Mouse (Mus musculus) neural tube, embryonic 12.5 days (tissue): ENCODE data around the gene Gm49322. TPM values are rescaled to one million over a fixed set of nuclear protein-coding genes. Genes with fewer than 3 reads are reported as not detected.

Experiments
- ATAC-seq: fragments of 200-750 bp; cut with Nextera tagmentation; 2 replicates; pipeline ENCODE4 v1.8.0; 2017; ENCODE audit warnings: low read depth, mild to moderate bottlenecking, moderate TSS enrichment, moderate library complexity; ENCODE audit not compliant: low FRiP score
- H3K27ac ChIP-seq: fragments of 300-500 bp; sonication (generic); 2 replicates; pipeline ENCODE4 v1.5.1; 2016
- H3K27me3 ChIP-seq: fragments of 300-500 bp; sonication (generic); replicated peaks from 2 replicates; pipeline ENCODE4 v1.6.1; 2016; ENCODE audit warnings: mild to moderate bottlenecking
- H3K36me3 ChIP-seq: fragments of 300-500 bp; sonication (generic); 2 replicates; pipeline ENCODE4 v1.6.1; 2016; ENCODE audit warnings: mild to moderate bottlenecking
- H3K4me1 ChIP-seq: fragments of 300-500 bp; sonication (generic); 2 replicates; pipeline ENCODE4 v1.6.1; 2016
- H3K4me2 ChIP-seq: fragments of 300-500 bp; sonication (generic); replicated peaks from 2 replicates; pipeline ENCODE4 v1.6.1; 2016; ENCODE audit warnings: mild to moderate bottlenecking
- H3K4me3 ChIP-seq: fragments of 300-500 bp; sonication (generic); 2 replicates; pipeline ENCODE4 v1.5.1; 2016
- H3K9ac ChIP-seq: fragments of 300-500 bp; sonication (generic); 2 replicates; pipeline ENCODE4 v1.6.1; 2016; ENCODE audit warnings: mild to moderate bottlenecking
- H3K9me3 ChIP-seq: fragments of 300-500 bp; sonication (generic); 2 replicates; pipeline ENCODE4 v1.6.1; 2016; ENCODE audit warnings: mild to moderate bottlenecking
- whole genome bisulfite sequencing: fragments of 180-500 bp; shearing (Covaris S2); methylation state at CpG from one replicate; pipeline ENCODE4 v1.1.7; 2016; 5-methylcytosine and 5-hydroxymethylcytosine counted together
- polyA plus RNA-seq: library from polyadenylated mRNA; unstranded; fragments of >200 nt; fragmentation: Nextera tagmentation; extraction: Ambion mirVana; gene quantifications from 2 replicates; pipeline ENCODE4 v1.2.1, GENCODE M21; 2016

Gm49322 gene
- polyA plus RNA-seq, 1 experiment from 2014 or later, result 6.0 TPM

DNA sequence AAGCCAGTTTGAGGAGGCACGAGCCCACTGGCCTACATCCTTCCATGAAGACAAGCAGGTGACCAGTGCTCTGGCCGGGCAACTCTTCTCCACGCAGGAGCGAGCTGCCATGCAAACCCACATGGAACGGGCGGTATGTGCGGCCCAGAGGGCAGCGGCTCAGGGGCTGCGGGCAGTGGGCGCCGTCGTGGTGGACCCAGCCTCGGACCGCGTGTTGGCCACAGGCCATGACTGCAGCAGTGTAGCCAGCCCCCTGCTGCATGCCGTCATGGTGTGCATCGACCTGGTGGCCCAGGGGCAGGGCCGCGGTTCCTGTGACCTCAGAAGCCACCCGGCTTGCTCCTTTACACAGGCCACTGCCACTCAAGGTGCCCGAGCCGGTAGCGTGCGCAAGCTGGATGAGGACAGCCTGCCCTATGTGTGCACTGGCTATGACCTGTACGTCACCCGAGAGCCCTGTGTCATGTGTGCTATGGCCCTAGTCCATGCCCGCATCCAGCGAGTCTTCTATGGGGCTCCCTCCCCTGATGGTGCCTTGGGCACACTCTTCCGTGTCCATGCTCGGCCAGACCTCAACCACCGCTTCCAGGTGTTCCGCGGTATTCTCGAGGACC is 1.0 kb downstream of the Gm49322 start:
- Histone ChIP-seq H3K4me2 (no peak overlapping the region), H3K36me3 (peaks cover 45% of the 10 kb centered on the region), H3K9me3 (no peaks in the 10 kb centered on the region), H3K4me1 (peaks cover 16% of the 10 kb centered on the region), H3K9ac (no peak overlapping the region), H3K4me3 (no peak overlapping the region), H3K27ac (no peak overlapping the region), H3K27me3 (no peaks in the 10 kb centered on the region)
- WGBS, result 95% methylated on average over 34 of the region's 34 CpGs
- ATAC-seq, result no peak

DNA sequence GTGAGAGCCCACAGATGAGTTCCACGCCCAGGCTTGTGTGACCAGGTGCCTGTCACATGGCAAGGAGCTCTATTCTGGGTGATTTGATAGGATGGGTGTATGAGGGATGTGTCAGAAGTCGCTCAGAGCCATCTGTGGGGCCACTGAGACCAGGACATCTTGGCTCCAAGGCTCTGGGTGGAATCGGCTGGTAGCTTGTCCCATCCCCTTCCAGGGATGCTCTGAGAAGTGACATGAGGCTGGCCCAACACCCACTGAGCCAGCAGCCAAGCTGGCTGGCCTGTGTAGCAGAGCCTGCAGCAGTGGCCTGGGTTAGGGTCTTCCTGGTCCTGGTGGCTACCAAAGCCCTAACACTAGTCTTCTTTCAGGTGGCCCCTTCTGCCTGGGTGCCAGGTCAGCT is 2.6 kb downstream of the Gm49322 start:
- no peak overlapping the region for H3K4me3 ChIP-seq
- H3K4me1 ChIP-seq, result peaks cover 10% of the 10 kb centered on the region
- H3K9me3 ChIP-seq, result no peaks in the 10 kb centered on the region
- no peak for ATAC-seq
- 92% methylated on average over 3 of the region's 3 CpGs for WGBS
- no peak overlapping the region for H3K27ac ChIP-seq
- H3K9ac ChIP-seq, result no peak overlapping the region
- H3K36me3 ChIP-seq, result peaks cover 53% of the 10 kb centered on the region
- H3K27me3 ChIP-seq, result no peaks in the 10 kb centered on the region
- H3K4me2 ChIP-seq, result no peak overlapping the region

DNA sequence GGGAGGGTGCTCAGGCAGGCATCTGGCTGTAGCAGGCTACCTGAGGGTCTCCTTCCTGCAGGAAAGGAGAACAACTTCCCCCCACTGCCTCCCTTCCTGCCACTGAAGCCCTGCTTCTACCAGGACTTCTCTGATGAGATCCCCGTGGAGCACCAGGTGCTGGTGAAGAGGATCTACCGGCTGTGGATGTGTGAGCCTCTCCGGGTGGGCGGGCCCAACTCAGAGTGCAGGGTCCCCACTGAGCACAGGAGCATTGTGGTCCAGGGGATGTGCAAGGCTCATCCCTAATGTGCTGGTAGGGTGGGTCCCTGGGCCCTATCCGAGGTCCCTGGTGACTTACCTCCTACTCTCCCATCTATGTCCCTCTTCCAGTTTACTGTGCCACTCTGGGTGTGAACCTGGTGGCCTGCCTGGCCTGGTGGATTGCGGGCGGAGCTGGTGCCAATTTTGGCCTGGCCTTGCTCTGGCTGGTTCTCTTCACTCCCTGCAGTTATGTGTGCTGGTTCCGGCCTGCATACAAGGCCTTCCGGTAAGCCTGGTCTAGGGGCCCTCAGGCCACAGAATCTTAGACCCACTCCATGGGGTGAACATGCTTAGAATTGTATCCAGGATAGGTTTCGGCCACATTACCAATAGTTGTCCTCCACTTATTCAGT is 3.6 kb downstream of the Gm49322 start:
- Histone ChIP-seq H3K27ac (no peak overlapping the region), H3K4me1 (peaks cover under 1% of the 10 kb centered on the region; the same call in 1 of the 2 replicates), H3K4me2 (no peak overlapping the region), H3K27me3 (no peaks in the 10 kb centered on the region), H3K4me3 (no peak overlapping the region), H3K36me3 (peaks cover 59% of the 10 kb centered on the region), H3K9me3 (no peaks in the 10 kb centered on the region), H3K9ac (no peak overlapping the region)
- 94% methylated on average over 10 of the region's 10 CpGs for WGBS
- ATAC-seq, result no peak

DNA sequence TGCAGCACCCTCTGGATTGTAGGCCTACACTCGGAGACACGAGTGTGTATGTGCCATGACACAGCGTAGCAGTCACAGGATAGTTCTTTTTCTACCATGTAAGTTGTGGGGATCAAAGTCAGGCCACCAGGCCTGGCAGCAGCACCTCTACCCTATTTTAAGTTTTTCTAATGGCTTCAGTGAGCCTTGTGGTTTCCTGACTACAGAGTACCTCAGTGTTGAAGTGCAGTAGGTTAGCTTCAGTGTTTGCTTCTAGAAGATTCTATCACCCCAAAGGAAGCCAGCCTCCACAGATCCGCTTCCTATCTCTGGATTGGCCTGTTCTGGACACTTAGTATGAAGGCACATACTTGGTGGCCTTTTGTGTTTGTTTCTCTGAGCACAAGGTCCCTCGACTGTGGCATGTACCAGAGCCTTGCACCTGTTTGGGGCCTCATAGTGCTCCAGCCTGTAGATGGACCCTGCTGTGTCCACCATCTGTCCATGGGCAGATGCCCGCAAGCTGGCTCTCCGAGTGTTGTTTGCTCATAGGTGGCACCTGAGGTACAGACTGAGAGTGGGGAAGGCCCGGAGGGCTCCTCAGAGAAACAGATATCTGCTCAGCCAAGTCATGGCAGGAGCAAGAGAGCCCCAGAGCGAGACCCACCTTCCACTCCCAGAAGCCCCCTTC is 4.4 kb downstream of the Gm49322 start:
- H3K36me3 ChIP-seq, result peaks cover 68% of the 10 kb centered on the region
- no peaks in the 10 kb centered on the region for H3K9me3 ChIP-seq
- no peaks in the 10 kb centered on the region for H3K27me3 ChIP-seq
- no peak for ATAC-seq
- no peaks in the 10 kb centered on the region for H3K4me1 ChIP-seq
- no peak overlapping the region for H3K4me2 ChIP-seq
- WGBS, result 92% methylated on average over 9 of the region's 9 CpGs
- H3K9ac ChIP-seq, result no peak overlapping the region
- no peak overlapping the region for H3K27ac ChIP-seq
- H3K4me3 ChIP-seq, result no peak overlapping the region

DNA sequence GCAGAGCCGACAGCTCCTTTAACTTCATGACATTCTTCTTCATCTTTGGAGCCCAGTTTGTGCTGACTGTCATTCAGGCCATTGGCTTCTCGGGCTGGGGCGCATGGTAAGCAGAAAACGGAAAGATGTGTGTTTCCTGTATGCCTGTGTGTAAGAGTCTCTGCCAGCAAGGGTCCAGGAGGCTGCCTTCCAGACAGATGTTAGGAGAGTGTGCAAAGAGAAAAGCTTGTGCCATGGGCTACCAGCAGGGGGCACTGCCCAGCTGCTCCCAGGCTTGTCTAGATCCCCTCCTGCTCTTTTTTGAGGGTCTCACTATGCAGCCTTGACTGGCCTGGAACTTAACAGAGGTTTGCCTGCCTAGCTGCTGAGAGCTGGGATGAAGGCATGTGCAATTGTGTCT is 5.2 kb downstream of the Gm49322 start:
- H3K4me2 ChIP-seq, result no peak overlapping the region
- H3K9ac ChIP-seq, result no peak overlapping the region
- H3K36me3 ChIP-seq, result peaks cover 74% of the 10 kb centered on the region
- H3K9me3 ChIP-seq, result no peaks in the 10 kb centered on the region
- H3K27ac ChIP-seq, result no peak overlapping the region
- H3K27me3 ChIP-seq, result no peaks in the 10 kb centered on the region
- H3K4me1 ChIP-seq, result no peaks in the 10 kb centered on the region
- H3K4me3 ChIP-seq, result no peak overlapping the region
- WGBS, result 81% methylated on average over 4 of the region's 4 CpGs
- peak; percentile 48; the same call in 1 of the 2 replicates for ATAC-seq

DNA sequence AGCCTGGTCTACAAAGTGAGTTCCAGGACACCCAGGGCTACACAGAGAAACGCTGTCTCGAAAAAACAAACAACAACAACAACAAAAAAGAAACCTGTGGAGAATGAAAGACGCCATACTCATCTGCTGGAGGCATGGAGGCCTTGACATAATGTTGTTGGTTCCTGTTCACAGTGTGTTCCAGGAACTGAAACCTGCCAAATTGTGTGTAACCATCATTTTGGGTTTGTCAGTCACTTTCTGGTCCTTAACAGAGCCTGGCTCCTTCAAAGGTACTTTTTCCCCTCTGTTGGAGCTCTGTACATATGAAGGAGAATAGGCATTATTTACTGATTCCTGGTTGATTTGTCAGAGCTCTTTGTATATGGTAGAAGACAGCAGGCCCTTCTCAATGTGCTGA is 6.1 kb downstream of the Gm49322 start:
- WGBS, result 98% methylated on average over 3 of the region's 3 CpGs
- no peak overlapping the region for H3K27ac ChIP-seq
- H3K9me3 ChIP-seq, result no peaks in the 10 kb centered on the region
- no peak overlapping the region for H3K9ac ChIP-seq
- H3K4me1 ChIP-seq, result no peaks in the 10 kb centered on the region
- H3K27me3 ChIP-seq, result no peaks in the 10 kb centered on the region
- no peak for ATAC-seq
- peaks cover 65% of the 10 kb centered on the region for H3K36me3 ChIP-seq
- no peak overlapping the region for H3K4me3 ChIP-seq
- no peak overlapping the region for H3K4me2 ChIP-seq

DNA sequence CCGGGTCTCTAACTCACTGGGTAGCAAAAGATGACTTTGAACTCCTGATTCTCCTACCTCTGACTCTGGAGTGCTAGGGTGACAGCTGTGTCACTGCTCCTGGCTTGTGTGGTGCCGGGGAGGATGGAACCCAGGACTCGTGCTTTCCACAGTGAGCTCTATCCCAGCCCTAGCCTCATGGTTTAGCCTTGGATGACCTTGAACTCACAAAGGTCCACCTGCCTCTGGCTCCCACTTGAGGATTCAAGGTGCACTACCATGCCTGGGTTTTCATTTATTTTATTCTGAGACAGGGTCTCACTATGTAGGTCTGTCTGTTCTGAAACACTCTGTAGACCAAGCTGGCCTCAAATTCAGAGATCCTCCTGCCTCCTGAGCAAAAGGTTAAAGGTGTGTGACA is 8.0 kb downstream of the Gm49322 start:
- H3K36me3 ChIP-seq, result peaks cover 46% of the 10 kb centered on the region
- 84% methylated on average over 3 of the region's 3 CpGs for WGBS

DNA sequence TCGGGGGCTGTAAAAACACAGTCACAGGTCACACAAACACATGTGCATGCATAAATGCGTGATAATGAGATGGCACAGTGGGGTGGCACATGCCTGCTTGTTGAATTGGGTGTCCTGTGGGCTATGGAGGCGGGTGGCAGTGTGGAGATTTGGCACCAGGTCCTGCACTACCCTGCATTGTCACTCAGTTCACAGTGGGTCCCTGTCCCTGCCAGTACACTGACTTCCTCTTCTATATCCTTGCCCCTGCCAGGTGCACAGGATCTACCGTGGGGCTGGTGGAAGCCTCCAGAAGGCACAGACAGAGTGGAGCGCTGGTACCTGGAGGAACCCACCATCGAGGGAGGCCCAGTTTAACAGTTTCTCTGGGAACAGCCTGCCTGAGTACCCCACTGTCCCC is 8.5 kb downstream of the Gm49322 start:
- H3K27me3 ChIP-seq, result no peaks in the 10 kb centered on the region
- no peak overlapping the region for H3K27ac ChIP-seq
- H3K4me2 ChIP-seq, result no peak overlapping the region
- H3K4me3 ChIP-seq, result no peak overlapping the region
- H3K4me1 ChIP-seq, result no peaks in the 10 kb centered on the region
- WGBS, result 91% methylated on average over 6 of the region's 6 CpGs
- H3K9ac ChIP-seq, result no peak overlapping the region
- peaks cover 40% of the 10 kb centered on the region for H3K36me3 ChIP-seq
- ATAC-seq, result no peak
- H3K9me3 ChIP-seq, result no peaks in the 10 kb centered on the region

More for the DNA sequence above, 8.0 kb downstream of the Gm49322 start:
- Histone ChIP-seq H3K9me3 (no peaks in the 10 kb centered on the region), H3K4me3 (no peak overlapping the region), H3K27me3 (no peaks in the 10 kb centered on the region), H3K27ac (no peak overlapping the region), H3K4me1 (no peaks in the 10 kb centered on the region), H3K4me2 (no peak overlapping the region), H3K9ac (no peak overlapping the region)
- ATAC-seq, result no peak

DNA sequence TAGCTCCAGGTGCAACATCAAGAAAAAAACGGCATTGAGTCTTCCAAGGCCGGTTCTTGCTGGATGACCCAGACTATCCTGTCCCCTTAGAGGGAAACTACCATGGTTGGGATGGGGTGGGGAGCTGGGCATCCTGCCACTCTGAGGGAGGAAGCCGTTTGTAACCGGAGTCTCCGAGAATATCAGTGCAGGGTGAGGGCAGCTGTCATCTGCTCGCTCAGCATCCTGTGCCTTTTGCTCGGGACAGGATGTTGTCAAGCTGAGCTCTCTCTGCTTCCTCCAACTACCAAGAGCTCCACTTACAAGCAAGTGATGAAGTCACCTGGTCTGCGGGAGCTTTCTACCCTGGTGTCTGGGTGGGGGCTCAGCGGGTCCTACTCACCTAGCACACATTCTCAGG is 12.4 kb downstream of the Gm49322 start:
- H3K4me3 ChIP-seq, result no peak overlapping the region
- no peak overlapping the region for H3K4me2 ChIP-seq
- WGBS, result 80% methylated on average over 9 of the region's 9 CpGs
- no peaks in the 10 kb centered on the region for H3K27me3 ChIP-seq
- H3K9ac ChIP-seq, result no peak overlapping the region
- no peak overlapping the region for H3K27ac ChIP-seq
- peaks cover 10% of the 10 kb centered on the region for H3K4me1 ChIP-seq
- no peaks in the 10 kb centered on the region for H3K9me3 ChIP-seq
- H3K36me3 ChIP-seq, result peaks cover 22% of the 10 kb centered on the region
- ATAC-seq, result no peak

DNA sequence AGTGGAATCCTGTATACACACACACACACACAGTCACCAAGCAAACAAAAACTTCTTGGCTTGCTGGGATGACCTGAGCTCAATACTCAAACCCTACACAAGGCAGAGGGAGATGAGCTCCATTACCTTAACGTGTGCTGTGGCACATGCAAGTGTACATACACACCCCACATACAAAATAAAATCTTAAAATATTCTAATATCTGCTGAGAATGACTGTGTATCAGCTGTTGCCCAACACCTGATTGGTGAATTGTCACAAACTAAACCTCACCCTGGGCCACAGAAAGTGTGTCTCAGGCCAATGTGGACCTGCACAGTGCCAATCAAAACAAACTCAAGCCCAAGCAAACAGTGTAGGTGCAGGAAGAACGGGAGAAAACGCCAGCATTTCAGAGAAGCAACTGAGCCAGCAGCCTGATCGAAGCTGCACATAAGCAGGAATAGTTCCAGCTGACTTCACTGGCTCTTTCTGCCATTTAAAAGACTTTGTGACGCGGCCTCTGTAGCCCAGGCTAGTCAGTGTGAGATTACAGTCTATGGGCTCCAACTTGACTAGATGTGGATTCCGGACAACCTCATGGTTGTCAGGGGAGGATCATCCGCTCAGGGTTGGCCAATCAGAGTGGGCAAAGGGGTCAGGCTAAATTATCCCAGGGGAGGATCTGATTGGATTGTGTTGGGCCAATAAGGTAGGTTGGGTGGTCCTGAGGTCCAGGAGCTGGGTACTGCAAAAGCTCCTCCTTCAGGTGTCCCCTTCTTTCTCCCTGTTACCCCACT is 13.8 kb downstream of the Gm49322 start:
- 35% methylated on average over 8 of the region's 8 CpGs for WGBS
- H3K4me3 ChIP-seq, result no peak overlapping the region
- no peak for ATAC-seq
- no peak overlapping the region for H3K27ac ChIP-seq
- H3K4me1 ChIP-seq, result peaks cover 25% of the 10 kb centered on the region
- H3K9me3 ChIP-seq, result no peaks in the 10 kb centered on the region
- H3K9ac ChIP-seq, result no peak overlapping the region
- H3K4me2 ChIP-seq, result no peak overlapping the region
- H3K27me3 ChIP-seq, result no peaks in the 10 kb centered on the region
- peaks cover 13% of the 10 kb centered on the region for H3K36me3 ChIP-seq

DNA sequence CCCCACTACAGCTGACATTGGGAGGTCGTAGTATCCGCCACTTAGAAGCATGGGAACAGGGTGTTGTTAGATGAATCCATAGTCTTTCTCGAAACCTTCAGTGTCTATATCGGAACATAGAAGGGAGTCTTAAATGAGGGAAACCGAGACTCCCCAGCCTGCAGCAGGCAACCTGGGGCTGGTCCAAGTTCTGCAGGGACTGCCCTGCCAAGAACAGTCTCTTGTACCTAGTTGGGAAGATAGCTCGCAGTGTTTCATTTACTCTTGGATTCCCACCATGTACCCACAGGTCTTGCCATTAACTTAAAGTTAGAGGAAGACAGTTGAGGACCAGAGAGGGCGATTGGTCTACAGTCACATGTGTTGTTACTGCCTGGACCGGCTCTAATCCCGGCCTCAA is 14.5 kb downstream of the Gm49322 start:
- no peaks in the 10 kb centered on the region for H3K9me3 ChIP-seq
- H3K4me2 ChIP-seq, result no peak overlapping the region
- H3K9ac ChIP-seq, result no peak overlapping the region
- no peak overlapping the region for H3K27ac ChIP-seq
- peaks cover 29% of the 10 kb centered on the region for H3K4me1 ChIP-seq
- H3K27me3 ChIP-seq, result no peaks in the 10 kb centered on the region
- H3K36me3 ChIP-seq, result peaks cover 6% of the 10 kb centered on the region; the same call in 1 of the 2 replicates
- WGBS, result 86% methylated on average over 9 of the region's 9 CpGs
- no peak for ATAC-seq
- no peak overlapping the region for H3K4me3 ChIP-seq
